In genomic region chr13:98588480-98588879, GRCm38 (mm10) we compare ENCODE assay signal across 9 mouse cellular contexts. TPM values are rescaled to one million over a fixed set of nuclear protein-coding genes. Genes with fewer than 3 reads are reported as not detected.
A peak's percentile ranks its signal among the peaks of the same experiment; 100 is the strongest.
DNase-seq lines count a peak whose midpoint lies in the region; ATAC-seq and TF ChIP-seq lines count a peak whose summit lies in the region.
"Had no signal": no experiment of that assay in that cellular context is flagged by ENCODE, and none has a peak within 500 bp of the region (broad histone marks: within the 10 kb centered on the region; RNA-seq: fewer than 3 reads in every experiment).

No protein-coding gene starts in this region.

- no peaks in the 10 kb centered on the region for H3K79me2 ChIP-seq in myocyte (ENCODE audit: control insufficient read depth, insufficient read depth)

- peak overlapping the region; percentile 82 for H3K4me2 ChIP-seq in kidney, embryonic 16.5 days (replicated peaks; ENCODE audit: low read depth, low read length)
- peak overlapping the region; percentile 56 for H3K4me2 ChIP-seq in hindbrain, postnatal 0 days (ENCODE audit: low read depth, low read length)
- H3K4me2 ChIP-seq in myocyte (ENCODE audit: low read depth), result peak overlapping the region; percentile 72

- no peaks in the 10 kb centered on the region for H3K36me3 ChIP-seq in kidney, embryonic 16.5 days (ENCODE audit: insufficient read depth, low read length)
- no peaks in the 10 kb centered on the region for H3K36me3 ChIP-seq in embryonic facial prominence, embryonic 10.5 days (replicated peaks)
- H3K36me3 ChIP-seq in hindbrain, postnatal 0 days (ENCODE audit: insufficient read depth, low read length), result no peaks in the 10 kb centered on the region
- no peaks in the 10 kb centered on the region for H3K36me3 ChIP-seq in myocyte (ENCODE audit: control insufficient read depth, insufficient read depth)

- no peak for DNase-seq in kidney, postnatal 25 days
- no peak for DNase-seq in embryonic facial prominence, embryonic 10.5 days (ENCODE audit: low spot score)
- no peak for DNase-seq in hindbrain, postnatal 0 days (ENCODE audit: low spot score)
- DNase-seq in cerebellum, adult 11-12 months, result no peak
- DNase-seq in layer of hippocampus, postnatal 10 days (ENCODE audit: low spot score in 2 of 2), result no peak
- DNase-seq in left cerebral cortex, adult 9 months (ENCODE audit: low spot score in 2 of 2), result no peak

- no peak for ATAC-seq in kidney, embryonic 16.5 days (ENCODE audit: low FRiP score, low TSS enrichment)
- ATAC-seq in hindbrain, postnatal 0 days, result no peak

- H3K4me1 ChIP-seq in kidney, embryonic 16.5 days (ENCODE audit: insufficient read depth, low read length), result peaks cover 45% of the 10 kb centered on the region
- H3K4me1 ChIP-seq in embryonic facial prominence, embryonic 10.5 days, result peaks cover 69% of the 10 kb centered on the region
- H3K4me1 ChIP-seq in hindbrain, postnatal 0 days (ENCODE audit: insufficient read depth, low read length), result no peaks in the 10 kb centered on the region

- no peak for TF ChIP-seq CTCF in hindbrain, postnatal 0 days (IDR thresholded peaks at IDR 0.05; ENCODE audit: low read depth)

- H3K9ac ChIP-seq in kidney, embryonic 16.5 days (replicated peaks; ENCODE audit: low read length), result peak overlapping the region; percentile 67
- H3K9ac ChIP-seq in hindbrain, postnatal 0 days (replicated peaks; ENCODE audit: low read length), result no peak overlapping the region

- H3K27me3 ChIP-seq in kidney, embryonic 16.5 days (ENCODE audit: insufficient read depth, low read length), result peaks cover 40% of the 10 kb centered on the region
- peaks cover 85% of the 10 kb centered on the region for H3K27me3 ChIP-seq in embryonic facial prominence, embryonic 10.5 days (replicated peaks; ENCODE audit: low read depth, poor library complexity, severe bottlenecking)
- H3K27me3 ChIP-seq in hindbrain, postnatal 0 days (ENCODE audit: insufficient read depth, low read length), result peaks cover 27% of the 10 kb centered on the region
- no peaks in the 10 kb centered on the region for H3K27me3 ChIP-seq in myocyte (ENCODE audit: control insufficient read depth, insufficient read depth, insufficient read length)

- peak overlapping the region; percentile 33 for H3ac ChIP-seq in myocyte (ENCODE audit: control insufficient read depth, insufficient read length)

- no peak overlapping the region for H3K27ac ChIP-seq in kidney, embryonic 16.5 days (ENCODE audit: low read length)
- H3K27ac ChIP-seq in embryonic facial prominence, embryonic 10.5 days (replicated peaks), result peak overlapping the region; percentile 83
- H3K27ac ChIP-seq in hindbrain, postnatal 0 days, result no peak overlapping the region
- H3K27ac ChIP-seq: macrophage had no signal

- TF ChIP-seq POLR2A in myocyte (IDR thresholded peaks at IDR 0.05; ENCODE audit: insufficient read length, low read depth), result no peak

- peak overlapping the region; percentile 53 for H3K4me3 ChIP-seq in kidney, embryonic 16.5 days (ENCODE audit: low read length)
- peak overlapping the region; percentile 65 for H3K4me3 ChIP-seq in embryonic facial prominence, embryonic 10.5 days
- peak overlapping the region; percentile 34 for H3K4me3 ChIP-seq in hindbrain, postnatal 0 days (ENCODE audit: low read length)
- peak overlapping the region; percentile 16 for H3K4me3 ChIP-seq in myocyte

- H3K9me3 ChIP-seq in kidney, embryonic 16.5 days (ENCODE audit: low read length), result no peaks in the 10 kb centered on the region
- H3K9me3 ChIP-seq in embryonic facial prominence, embryonic 10.5 days, result no peaks in the 10 kb centered on the region
- no peaks in the 10 kb centered on the region for H3K9me3 ChIP-seq in hindbrain, postnatal 0 days (ENCODE audit: low read length)

- 7% methylated on average over 12 of the region's 12 CpGs for WGBS in kidney, embryonic 16.5 days
- WGBS in embryonic facial prominence, embryonic 10.5 days, result 1% methylated on average over 12 of the region's 12 CpGs
- 8% methylated on average over 12 of the region's 12 CpGs for WGBS in hindbrain, postnatal 0 days

TF ChIP-seq in myocyte, 11 proteins besides CTCF, POLR2A, EP300 and RAD21:
- no peak for TF ChIP-seq POLR2AphosphoS2 (IDR thresholded peaks at IDR 0.05; ENCODE audit: insufficient read length, low read depth)
- TF ChIP-seq MAX (IDR thresholded peaks at IDR 0.05; ENCODE audit: low read depth), result no peak
- no peak for TF ChIP-seq E2F4 (IDR thresholded peaks at IDR 0.05; ENCODE audit: insufficient read depth)
- TF ChIP-seq SRF (IDR thresholded peaks at IDR 0.05; ENCODE audit: control insufficient read depth, insufficient read length, low read depth), result no peak
- TF ChIP-seq MYOG (IDR thresholded peaks at IDR 0.05; ENCODE audit: control insufficient read depth in 1 of 3, insufficient read depth in 1 of 3, insufficient read length in 2 of 3, low read depth in 2 of 3), result no peak
- TF ChIP-seq CEBPB (IDR thresholded peaks at IDR 0.05; ENCODE audit: insufficient read depth, poor library complexity, severe bottlenecking), result no peak
- no peak for TF ChIP-seq REST (IDR thresholded peaks at IDR 0.05; ENCODE audit: insufficient read depth, insufficient read length)
- no peak for TF ChIP-seq TCF12 (IDR thresholded peaks at IDR 0.05; ENCODE audit: insufficient read depth, poor library complexity, severe bottlenecking)
- no peak for TF ChIP-seq MYOD1 (IDR thresholded peaks at IDR 0.05; ENCODE audit: control insufficient read depth in 1 of 3, insufficient read length in 2 of 3, low read depth in 2 of 3)
- no peak for TF ChIP-seq USF1 (IDR thresholded peaks at IDR 0.05; ENCODE audit: low read depth)

RNA-seq across cellular contexts. Expression of gene Tmem174, which starts 48.7 kb away (rescaled TPM):
- 41.1 and 44.3 TPM in 2 replicates for polyA plus RNA-seq in kidney, embryonic 16.5 days (2015; fragmentation: Nextera tagmentation; extraction: Ambion mirVana)
- polyA plus RNA-seq in embryonic facial prominence, embryonic 10.5 days (2016; fragmentation: Nextera tagmentation; extraction: Ambion mirVana), result not detected in 2 replicates
- not detected in 2 replicates for total RNA-seq in hindbrain, postnatal 0 days (2014; rRNA removed)
- polyA plus RNA-seq in hindbrain, postnatal 0 days (2015; fragmentation: Nextera tagmentation; extraction: Ambion mirVana), result 0.10 TPM in 1 of 2 replicates, not detected in the other
- not detected for polyA plus RNA-seq in myocyte (2012; fragmentation: generic; extraction: Trizol)
- total RNA-seq in layer of hippocampus, postnatal 10 days (2021), result not detected
- polyA plus RNA-seq: macrophage had no signal

Comparison
In these comparisons a context has a peak if more than half of its experiments do, and no peak if none do; other contexts are left out.
1. RNA of gene Tmem174, which starts 48.7 kb away (polyA plus RNA-seq): 41.1 to 44.3 TPM in kidney, embryonic 16.5 days; 0.10 TPM in hindbrain, postnatal 0 days, not detected in embryonic facial prominence, embryonic 10.5 days and not detected in myocyte (single experiment); every median in the first group is over 10 times any median in the second.
2. Peak in every context shown above with its lines, with median percentiles within 50 percentile points of each other: H3K4me2 ChIP-seq and H3K4me3 ChIP-seq.